Mouse (Mus musculus) liver, embryonic 14.5 days (tissue): ENCODE results near the gene Kcnk5. TPM values are rescaled to one million over a fixed set of nuclear protein-coding genes. Genes with fewer than 3 reads are reported as not detected.

ENCODE experiments used
- ATAC-seq: fragments of 200-750 bp; cut with Nextera tagmentation; 2 replicates; pipeline ENCODE4 v1.8.0; 2017; ENCODE audit warnings: moderate number of reproducible peaks, mild to moderate bottlenecking, moderate library complexity; ENCODE audit not compliant: insufficient read depth
- DNase-seq, 3 experiments: peaks; one replicate each; pipeline ENCODE4 v3.0.0-alpha.2; 2012 to 2013; ENCODE audit warnings: low read depth in 3 of 3, low spot score in 3 of 3
- H3K27ac ChIP-seq: fragments of 300-500 bp; sonication (generic); 2 replicates; pipeline ENCODE4 v1.5.1; 2014; ENCODE audit warnings: moderate library complexity, mild to moderate bottlenecking, control low read depth, inconsistent platforms
- H3K27me3 ChIP-seq: fragments of 300-500 bp; sonication (generic); 2 replicates; pipeline ENCODE4 v1.6.1; 2014; ENCODE audit warnings: mild to moderate bottlenecking, low read length, moderate library complexity; ENCODE audit not compliant: control insufficient read depth, insufficient read depth
- H3K36me3 ChIP-seq: fragments of 300-500 bp; sonication (generic); replicated peaks from 2 replicates; pipeline ENCODE4 v1.6.1; 2014; ENCODE audit warnings: low read depth; ENCODE audit not compliant: control insufficient read depth, insufficient read depth
- H3K4me1 ChIP-seq, 2 experiments: fragments of 200-500 bp in 1 of 2; fragments of 300-500 bp in 1 of 2; sonication (generic) in 1 of 2; replicated peaks; 2 replicates each; pipeline ENCODE4 v1.6.1; 2012 to 2014; ENCODE audit warnings: antibody characterized with exemption in 1 of 2, inconsistent platforms in 1 of 2, low read length in 1 of 2; ENCODE audit not compliant: control insufficient read depth in 2 of 2, insufficient read depth in 2 of 2
- H3K4me2 ChIP-seq: fragments of 300-500 bp; sonication (generic); 2 replicates; pipeline ENCODE4 v1.6.1; 2014; ENCODE audit warnings: low read depth, mild to moderate bottlenecking, control low read depth, moderate library complexity
- H3K4me3 ChIP-seq, 2 experiments: fragments of 200-500 bp in 1 of 2; fragments of 300-500 bp in 1 of 2; sonication (generic) in 1 of 2; 2 replicates each; pipeline ENCODE4 v1.5.1; 2012 to 2014; ENCODE audit warnings: low read depth in 2 of 2, low read length in 2 of 2, mild to moderate bottlenecking in 2 of 2, control low read depth in 1 of 2, inconsistent platforms in 1 of 2, moderate library complexity in 1 of 2; ENCODE audit not compliant: insufficient read depth in 1 of 2
- H3K9ac ChIP-seq: fragments of 300-500 bp; sonication (generic); replicated peaks from 2 replicates; pipeline ENCODE4 v1.6.1; 2014; ENCODE audit warnings: mild to moderate bottlenecking, control low read depth, moderate library complexity
- H3K9me3 ChIP-seq: fragments of 300-500 bp; sonication (generic); 2 replicates; pipeline ENCODE4 v1.6.1; 2016; ENCODE audit warnings: low read length, mixed read lengths; ENCODE audit not compliant: control insufficient read depth
- CTCF ChIP-seq: IDR thresholded peaks from 2 replicates; pipeline ENCODE4 v1.5.1; 2016; ENCODE audit warnings: antibody characterized with exemption, low read depth, control low read depth
- EP300 ChIP-seq: IDR thresholded peaks from 2 replicates; pipeline ENCODE4 v1.6.1; 2016; ENCODE audit warnings: antibody characterized with exemption, low read depth
- WGBS: fragments of 180-500 bp; shearing (Covaris S2); extraction: QIAGEN DNeasy Blood & Tissue Kit; methylation state at CpG from one replicate; pipeline ENCODE4 v1.1.7; 2014; ENCODE audit not compliant: insufficient replicate concordance; 5-methylcytosine and 5-hydroxymethylcytosine counted together
- polyA plus RNA-seq, 2 experiments: library from polyadenylated mRNA; depleted of rRNA in 1 of 2; stranded (reverse) in 1 of 2; unstranded in 1 of 2; fragments of >200 nt; fragmentation: Nextera tagmentation in 1 of 2; extraction: Ambion mirVana in 1 of 2; gene quantifications; 2 replicates each; pipeline versions ENCODE4 v1.2.1 to v1.2.3; 2012 to 2014

Kcnk5 gene
- polyA plus RNA-seq (2012; rRNA removed) (3.1 and 3.2 TPM in 2 replicates), polyA plus RNA-seq (2014; fragmentation: Nextera tagmentation; extraction: Ambion mirVana) (3.6 and 4.1 TPM in 2 replicates)

DNA sequence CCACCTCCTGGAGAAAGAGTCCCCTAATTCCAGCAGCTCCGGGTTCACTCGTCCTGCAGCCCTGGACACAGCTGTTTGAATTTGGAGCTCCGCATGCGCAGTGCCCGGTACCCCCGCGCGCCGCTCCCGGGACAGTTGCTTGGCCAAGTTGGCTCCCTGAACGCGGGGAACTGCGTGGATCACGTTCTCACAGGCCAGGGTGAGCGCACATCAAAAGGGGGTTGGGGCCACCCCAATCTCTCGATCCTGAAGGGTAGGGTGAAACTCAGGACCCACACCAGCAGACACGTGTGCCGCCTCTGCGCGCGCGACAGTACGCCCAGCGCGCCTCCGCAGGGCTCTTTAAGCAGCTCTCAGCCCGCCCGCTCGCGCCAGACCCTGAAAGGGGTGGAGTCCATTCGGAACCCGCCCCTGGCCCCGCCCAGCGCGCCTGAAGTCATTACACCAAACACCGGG, at the start of gene Kcnk5:
Gene Kcnk5, minus strand, starts transcription at position 344 of the 456 bp plus-strand sequence.
- Histone ChIP-seq H3K36me3 (no peaks in the 10 kb centered on the region), H3K4me3 (peak within 1 kb of the TSS; percentile 63), H3K9ac (peak within 1 kb of the TSS; percentile 67), H3K4me1 (peaks cover 28 to 30% of the 10 kb centered on the region in 2 experiments), H3K27ac (peak within 1 kb of the TSS; percentile 27), H3K27me3 (no peaks in the 10 kb centered on the region), H3K9me3 (no peaks in the 10 kb centered on the region), H3K4me2 (peak within 1 kb of the TSS; percentile 80)
- TF ChIP-seq CTCF (no peak), EP300 (no peak)
- DNase-seq (peak; percentile 82 to 86 (median 85)), ATAC-seq (peak; percentile 88)
- WGBS: under 1% methylated on average over 36 of the region's 36 CpGs

DNA sequence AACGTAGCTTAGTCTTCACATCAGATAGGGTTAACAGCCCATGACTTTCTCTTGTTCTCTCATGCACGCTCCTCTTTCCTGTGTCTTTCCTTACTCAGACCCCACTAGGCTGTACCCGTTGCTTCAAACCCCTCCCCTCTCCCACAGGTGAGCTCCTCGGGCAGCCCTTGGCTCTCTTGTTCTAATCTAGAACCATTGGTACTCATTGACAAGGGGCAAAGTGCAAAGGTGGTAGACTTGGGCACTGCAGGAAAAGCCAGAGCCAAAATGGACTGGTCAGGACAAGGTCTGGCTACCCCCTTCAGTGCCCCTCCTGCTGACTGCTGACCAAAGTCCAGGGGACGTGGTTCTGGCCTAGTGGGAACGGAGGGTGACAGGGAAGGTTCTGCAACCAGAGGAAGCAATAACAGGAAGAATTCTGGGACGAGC, 48.5 kb upstream of the Kcnk5 start:
- H3K27ac ChIP-seq: no peak overlapping the region
- peaks cover 0 to 6% of the 10 kb centered on the region in 2 experiments; a peak in 2 of 4 replicates for H3K4me1 ChIP-seq
- no peak overlapping the region for H3K4me3 ChIP-seq
- H3K9ac ChIP-seq: no peak overlapping the region
- DNase-seq: no peak
- TF ChIP-seq CTCF: no peak
- no peak for TF ChIP-seq EP300
- no peak for ATAC-seq
- H3K36me3 ChIP-seq: no peaks in the 10 kb centered on the region
- no peak overlapping the region for H3K4me2 ChIP-seq
- H3K27me3 ChIP-seq: no peaks in the 10 kb centered on the region
- no peaks in the 10 kb centered on the region for H3K9me3 ChIP-seq
- 54% methylated on average over 7 of the region's 7 CpGs for WGBS

DNA sequence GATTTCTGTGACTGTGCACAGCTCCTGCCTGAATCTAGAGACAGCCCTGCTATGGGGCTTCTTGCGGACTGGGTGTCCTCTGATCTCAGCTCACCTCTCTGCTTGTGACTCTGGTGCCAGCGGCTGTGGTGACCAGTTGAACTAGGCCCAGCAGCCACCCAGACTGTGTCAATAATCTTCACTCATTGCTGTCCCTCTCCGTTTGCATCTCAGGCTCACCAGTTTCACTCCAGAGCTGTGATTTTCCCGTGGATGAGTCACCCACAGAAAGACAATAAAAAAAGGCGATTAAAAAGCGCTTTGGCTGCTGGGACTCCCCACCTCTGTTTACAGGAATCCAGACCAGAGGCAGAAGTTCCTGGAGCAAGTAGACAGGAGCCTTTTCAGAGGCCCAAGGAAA, 47.8 kb upstream of the Kcnk5 start:
- H3K9me3 ChIP-seq: no peaks in the 10 kb centered on the region
- H3K27me3 ChIP-seq: no peaks in the 10 kb centered on the region
- WGBS: 60% methylated on average over 6 of the region's 6 CpGs
- H3K4me2 ChIP-seq: no peak overlapping the region
- peaks cover 0 to 6% of the 10 kb centered on the region in 2 experiments; a peak in 2 of 4 replicates for H3K4me1 ChIP-seq
- no peak overlapping the region for H3K9ac ChIP-seq
- no peak overlapping the region for H3K27ac ChIP-seq
- ATAC-seq (no peak), DNase-seq (no peak)
- H3K4me3 ChIP-seq: no peak overlapping the region
- H3K36me3 ChIP-seq: no peaks in the 10 kb centered on the region
- TF ChIP-seq EP300 (no peak), CTCF (no peak)

DNA sequence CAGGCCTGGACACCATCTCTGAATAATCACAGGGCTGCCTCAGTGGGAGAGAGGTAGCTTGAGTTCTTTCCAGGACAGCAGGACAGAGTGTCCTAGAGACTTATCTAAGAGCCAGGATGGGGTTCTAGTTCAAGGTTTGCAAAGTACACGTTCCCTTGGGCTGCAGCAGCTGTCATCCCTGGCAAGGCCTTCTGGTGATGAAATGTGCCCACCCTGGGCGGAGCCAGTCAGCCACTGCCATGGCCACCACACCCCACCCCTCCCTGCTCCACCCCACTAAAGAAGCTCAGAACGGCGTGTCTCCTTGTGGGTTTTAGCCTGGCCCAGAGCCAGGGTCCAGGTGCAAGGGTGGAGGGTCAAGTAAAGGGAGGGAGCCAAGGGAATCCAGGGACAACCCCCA, 46.7 kb upstream of the Kcnk5 start:
- no peak for ATAC-seq
- no peak for DNase-seq
- WGBS: 21% methylated on average over 4 of the region's 4 CpGs

DNA sequence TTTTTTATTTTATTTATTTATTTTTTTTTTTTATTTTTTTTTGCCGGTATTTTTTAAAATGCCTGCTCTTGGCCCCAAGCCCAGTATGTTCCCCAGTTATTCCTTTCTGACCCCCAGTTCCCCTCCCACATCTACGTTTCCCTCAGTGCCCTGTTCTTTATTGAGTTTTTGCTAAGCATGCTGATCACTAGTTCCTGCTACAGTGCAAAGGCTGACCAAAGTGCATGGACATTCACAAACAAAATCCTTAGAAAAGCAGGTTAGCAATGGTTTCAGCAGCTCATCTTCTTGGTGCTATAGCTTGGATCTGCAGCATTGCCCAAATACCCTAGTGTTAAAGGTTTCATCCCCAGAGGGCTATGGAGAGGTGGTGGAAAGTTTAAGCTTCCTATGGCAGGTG, 45.4 kb upstream of the Kcnk5 start:
- no peak for DNase-seq
- Histone ChIP-seq H3K4me1 (peaks cover 0 to 6% of the 10 kb centered on the region in 2 experiments; a peak in 2 of 4 replicates), H3K36me3 (no peaks in the 10 kb centered on the region), H3K4me2 (no peak overlapping the region), H3K27ac (no peak overlapping the region), H3K9me3 (no peaks in the 10 kb centered on the region), H3K9ac (no peak overlapping the region), H3K27me3 (no peaks in the 10 kb centered on the region), H3K4me3 (no peak overlapping the region)
- no peak for TF ChIP-seq EP300
- no peak for TF ChIP-seq CTCF
- WGBS: 50% methylated on average over 2 of the region's 2 CpGs
- no peak for ATAC-seq

More for the DNA sequence above, 46.7 kb upstream of the Kcnk5 start:
- Histone ChIP-seq H3K9ac (no peak overlapping the region), H3K4me2 (no peak overlapping the region), H3K36me3 (no peaks in the 10 kb centered on the region), H3K9me3 (no peaks in the 10 kb centered on the region), H3K27ac (no peak overlapping the region), H3K4me1 (peaks cover 0 to 6% of the 10 kb centered on the region in 2 experiments; a peak in 2 of 4 replicates), H3K27me3 (no peaks in the 10 kb centered on the region), H3K4me3 (no peak overlapping the region)
- TF ChIP-seq CTCF (no peak), EP300 (no peak)
